Mouse (Mus musculus) kidney, adult 9 months (tissue): ENCODE measurements around the gene Ropn1.

Experiments
- DNase-seq: peaks from one replicate; pipeline ENCODE4 v3.0.0; 2022

The Ropn1 gene

GRCm38 (mm10) chr16:34649621-34650020 lies at the start of gene Ropn1:
Gene Ropn1, plus strand, starts transcription at chr16:34649921.
- no peak for DNase-seq

GRCm38 (mm10) chr16:34601954-34602353 lies 47.8 kb upstream of the Ropn1 start:
- DNase-seq, result no peak

GRCm38 (mm10) chr16:34603076-34603475 lies 46.6 kb upstream of the Ropn1 start:
- DNase-seq, result no peak

DNA sequence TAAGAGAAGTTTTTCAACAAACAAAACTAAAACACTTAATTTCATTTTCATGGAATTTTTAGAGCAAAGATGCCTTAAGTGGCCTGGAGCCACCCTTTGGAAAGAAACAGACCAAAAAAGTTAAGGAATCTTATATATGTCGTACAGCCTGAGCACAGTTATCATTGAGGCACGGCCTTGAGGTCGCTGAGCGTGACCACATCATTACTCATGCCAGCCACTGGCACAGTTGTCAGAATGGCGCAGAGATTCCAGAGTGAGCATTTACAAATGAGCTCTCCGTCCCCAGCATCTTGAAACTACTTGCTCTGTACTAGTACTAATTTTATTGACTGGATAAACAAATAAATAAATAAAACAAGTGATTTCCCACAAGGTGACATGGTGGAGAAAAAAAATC lies 45.9 kb upstream of the Ropn1 start:
- DNase-seq, result no peak

DNA sequence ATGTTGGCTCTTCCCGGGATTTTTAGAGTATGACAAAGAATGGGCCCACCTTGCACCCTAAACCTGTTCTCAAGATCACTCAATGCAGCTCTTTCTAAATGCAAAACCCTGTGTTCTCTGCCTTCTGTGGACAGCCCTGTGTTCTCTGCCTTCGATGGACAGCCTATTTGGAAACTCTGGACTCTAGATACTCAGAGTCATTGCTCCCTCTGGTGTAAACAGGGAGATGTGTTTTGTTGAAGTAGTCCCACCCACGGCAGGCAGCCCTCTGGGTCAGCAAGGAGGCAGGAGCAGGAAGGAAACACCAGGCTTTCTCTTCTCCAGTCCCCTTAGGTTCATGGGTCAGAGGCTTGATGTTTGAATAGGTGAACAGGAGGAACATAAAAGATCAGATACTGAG lies 44.0 kb upstream of the Ropn1 start:
- peak; percentile 64 for DNase-seq

DNA sequence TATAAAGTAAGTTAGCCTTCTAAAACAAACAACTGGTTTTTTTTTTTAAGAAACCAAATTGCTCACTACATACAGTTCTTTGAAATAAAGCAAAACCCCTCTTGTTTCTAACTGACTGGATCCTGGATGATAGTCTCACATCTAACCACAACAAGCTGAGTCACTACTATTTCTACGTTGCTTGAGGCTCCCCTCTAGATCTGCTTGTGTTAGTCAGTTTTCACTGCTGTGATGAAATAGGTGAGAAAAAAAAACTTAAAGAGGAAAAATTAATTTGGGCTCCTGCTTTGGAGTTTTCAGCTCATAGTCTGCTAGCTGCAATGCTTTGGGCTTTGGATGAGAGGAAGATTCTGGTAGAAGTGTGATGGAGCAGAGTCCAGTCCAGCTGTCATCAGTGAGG lies 39.6 kb upstream of the Ropn1 start:
- DNase-seq, result no peak

- DNase-seq, result no peak
Observed at GRCm38 (mm10) chr16:34614021-34614420, 35.7 kb upstream of the Ropn1 start.

GRCm38 (mm10) chr16:34627591-34627990 lies 22.1 kb upstream of the Ropn1 start:
- no peak for DNase-seq

GRCm38 (mm10) chr16:34628397-34628796 lies 21.3 kb upstream of the Ropn1 start:
- DNase-seq, result no peak

DNA sequence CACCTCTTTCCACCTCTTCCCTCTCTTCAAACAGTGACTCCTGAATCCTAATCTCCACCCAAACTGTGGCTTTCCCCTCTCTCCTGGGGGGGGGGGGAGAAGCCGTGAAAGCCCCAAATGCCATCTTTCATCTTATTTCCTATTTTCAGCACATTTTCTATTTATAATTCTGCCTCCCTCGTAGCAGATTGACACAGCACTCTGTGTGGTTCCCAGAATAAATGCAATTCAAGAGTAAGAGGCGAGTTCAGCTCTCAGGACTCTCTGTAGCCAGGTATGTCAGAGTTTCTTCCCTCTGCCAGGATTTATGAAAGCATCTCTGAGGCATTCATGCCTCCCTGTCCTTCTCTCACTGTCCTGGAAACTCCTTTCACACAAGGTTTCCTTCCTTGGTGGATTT lies 14.2 kb upstream of the Ropn1 start:
- DNase-seq, result no peak

- no peak for DNase-seq
Observed at GRCm38 (mm10) chr16:34643511-34644259, 6.0 kb upstream of the Ropn1 start.

DNA sequence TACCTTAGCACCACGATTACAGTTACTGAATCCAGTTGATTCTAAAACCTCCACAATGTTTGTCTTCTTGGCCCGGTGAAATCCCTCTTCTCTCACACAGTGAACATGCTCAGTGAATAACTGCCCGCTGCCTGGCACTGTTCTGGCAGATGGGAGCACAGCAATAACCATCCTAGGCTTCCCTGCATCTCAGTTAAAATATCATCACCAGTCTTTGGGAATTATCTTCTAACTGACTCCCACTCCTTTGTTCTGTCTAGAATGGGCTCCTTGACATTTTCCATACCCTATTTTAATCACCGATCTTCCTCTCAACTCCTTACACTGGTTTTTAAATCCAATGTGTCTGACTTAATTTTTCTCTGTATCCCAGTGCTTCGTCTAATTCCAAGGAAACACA lies 3.3 kb downstream of the Ropn1 start:
- DNase-seq, result no peak

- DNase-seq, result peak; percentile 22
Observed at GRCm38 (mm10) chr16:34657566-34657965, 7.8 kb downstream of the Ropn1 start.

- no peak for DNase-seq
Observed at GRCm38 (mm10) chr16:34657983-34658382, 8.3 kb downstream of the Ropn1 start.

GRCm38 (mm10) chr16:34658388-34658787 lies 8.7 kb downstream of the Ropn1 start:
- no peak for DNase-seq

DNA sequence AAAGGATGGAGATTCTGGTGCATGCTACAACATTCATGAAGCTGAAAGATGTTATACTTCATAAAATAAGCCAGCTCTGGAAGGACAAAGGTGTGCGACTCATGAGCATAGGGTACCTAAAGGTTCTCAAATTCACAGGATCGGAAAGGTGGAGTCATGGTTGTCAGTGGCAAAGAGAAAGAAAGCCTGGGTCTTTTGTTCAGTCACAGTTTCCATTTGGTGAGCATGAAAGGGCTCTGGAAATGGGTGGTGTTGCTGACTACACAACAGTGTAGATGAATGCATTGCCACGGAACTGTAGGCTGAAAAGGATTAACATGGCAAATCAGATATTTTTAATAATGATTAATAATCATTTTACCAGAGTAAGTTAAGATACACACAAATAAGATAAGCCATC lies 14.8 kb downstream of the Ropn1 start:
- DNase-seq, result no peak

DNA sequence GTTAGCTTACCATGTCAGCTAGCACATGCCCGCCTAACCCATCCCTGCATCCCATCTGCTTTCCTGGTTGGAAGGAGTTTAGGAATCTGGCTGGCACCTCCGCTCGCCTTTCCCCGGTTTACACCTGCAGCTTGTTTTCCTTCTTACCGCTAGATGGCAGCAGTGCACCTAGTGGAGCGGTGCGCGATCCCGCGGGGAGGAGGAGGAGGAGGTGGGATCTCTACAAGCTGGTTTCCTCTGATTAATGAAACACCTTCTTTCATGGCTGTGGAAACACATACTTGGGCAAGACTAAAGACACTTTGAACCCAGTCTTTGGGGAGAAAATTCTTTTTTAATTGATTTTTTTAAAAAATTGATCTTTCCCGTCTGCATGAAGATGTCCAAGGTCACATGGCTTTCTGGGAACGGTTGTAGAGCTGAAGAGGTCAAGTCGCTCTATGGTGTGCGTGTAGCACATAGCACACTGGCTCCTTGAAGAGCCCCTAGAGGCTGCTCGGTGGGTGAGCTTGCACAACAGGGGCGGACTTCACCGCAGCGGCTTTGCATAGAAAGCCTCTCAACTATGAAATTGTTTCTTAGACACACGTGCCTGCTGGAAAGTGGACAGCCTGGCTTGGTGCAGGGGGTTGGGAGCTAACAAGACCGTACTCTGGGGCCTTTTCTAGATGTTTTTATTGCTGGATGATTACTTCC lies 17.5 kb downstream of the Ropn1 start:
- peak; percentile 66 for DNase-seq

- no peak for DNase-seq
Observed at GRCm38 (mm10) chr16:34668341-34668740, 18.6 kb downstream of the Ropn1 start.

DNA sequence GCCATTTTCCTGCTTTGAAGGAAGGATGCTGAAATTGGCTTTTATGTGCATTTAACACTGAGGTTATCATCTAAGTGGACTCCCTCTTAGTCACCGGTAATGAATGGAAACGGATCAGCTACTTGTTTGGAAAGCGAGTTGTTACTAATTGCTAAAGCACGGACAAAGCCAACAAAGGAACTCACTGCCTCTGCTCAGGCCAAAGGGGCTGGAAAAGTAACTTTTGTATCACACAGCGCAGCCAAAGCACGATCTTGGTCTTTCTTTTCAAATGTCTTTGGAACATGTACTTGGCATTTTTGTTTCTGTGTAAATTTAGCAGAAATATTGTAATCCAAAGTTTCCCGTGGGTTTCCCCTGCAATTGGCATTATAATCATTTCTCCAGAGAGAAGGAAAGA lies 22.2 kb downstream of the Ropn1 start:
- no peak for DNase-seq

- DNase-seq, result no peak
Observed at GRCm38 (mm10) chr16:34672822-34673221, 23.1 kb downstream of the Ropn1 start.

- DNase-seq, result no peak
Observed at GRCm38 (mm10) chr16:34674365-34674764, 24.6 kb downstream of the Ropn1 start.

DNA sequence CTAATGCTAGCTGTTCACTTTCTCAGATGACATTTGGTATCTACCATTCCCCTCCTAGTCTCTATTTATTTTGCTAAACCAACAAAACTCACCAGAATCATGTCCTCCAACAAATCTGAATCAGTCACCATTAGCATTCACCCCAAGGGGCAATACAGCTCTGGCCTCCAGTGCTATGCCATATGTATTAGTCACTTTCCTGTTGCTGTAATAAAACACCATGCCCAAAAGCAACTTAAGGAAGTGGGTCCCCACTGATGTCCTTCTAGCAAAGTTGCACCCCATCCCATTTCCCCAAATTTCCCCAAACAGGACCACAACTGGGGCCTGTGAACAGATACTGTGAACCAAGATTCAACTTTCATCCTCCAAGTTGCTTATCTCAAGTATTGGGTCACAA lies 32.1 kb downstream of the Ropn1 start:
- DNase-seq, result no peak

GRCm38 (mm10) chr16:34689879-34690278 lies 40.2 kb downstream of the Ropn1 start:
- no peak for DNase-seq

DNA sequence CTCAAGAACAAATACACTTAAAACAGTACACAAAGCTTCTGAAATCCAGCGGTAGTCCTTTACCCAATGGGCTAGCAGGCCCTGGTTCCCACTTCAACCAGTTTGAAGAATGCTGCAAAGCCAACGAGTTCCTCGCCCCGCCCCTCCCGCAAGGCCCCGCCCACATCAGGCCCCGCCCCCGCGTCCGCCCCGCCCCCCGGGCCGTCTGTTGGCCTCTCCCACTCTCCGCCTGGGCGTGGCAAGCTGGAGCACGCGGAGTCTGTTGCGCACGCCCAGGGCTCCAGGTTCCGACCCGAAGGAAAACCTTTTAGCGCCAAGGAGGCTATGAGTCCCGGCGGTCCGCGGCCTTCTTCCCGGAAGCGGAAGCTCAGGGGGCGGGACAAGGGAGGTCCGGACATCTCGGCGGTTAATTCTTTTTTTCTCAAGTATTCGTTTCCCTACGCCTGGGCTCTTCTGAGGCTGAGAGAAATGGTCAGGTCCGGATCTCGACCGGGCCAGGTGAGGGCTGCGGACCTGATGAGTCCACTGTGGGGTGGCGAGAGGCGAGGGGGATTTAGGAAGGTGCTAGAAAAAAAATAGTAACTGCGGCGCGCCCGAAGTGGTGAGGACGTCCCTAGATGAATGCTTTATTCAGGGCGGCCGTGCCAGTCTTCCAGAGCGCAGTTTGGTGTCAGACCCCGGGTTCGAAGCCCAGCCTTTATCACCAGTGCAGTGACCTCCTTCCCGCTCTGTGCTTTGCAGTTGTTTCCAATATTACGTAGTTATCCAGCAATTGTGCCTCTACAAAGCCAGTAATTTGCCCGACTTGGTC lies 40.8 kb downstream of the Ropn1 start, which contains the start of gene Ccdc14:
TSS of gene Ccdc14 (plus strand) at position 283 of the 811 bp plus-strand sequence.
- peak; percentile 94 for DNase-seq
